Comparison of ENCODE assay signal across 9 mouse cellular contexts in the genomic region with DNA sequence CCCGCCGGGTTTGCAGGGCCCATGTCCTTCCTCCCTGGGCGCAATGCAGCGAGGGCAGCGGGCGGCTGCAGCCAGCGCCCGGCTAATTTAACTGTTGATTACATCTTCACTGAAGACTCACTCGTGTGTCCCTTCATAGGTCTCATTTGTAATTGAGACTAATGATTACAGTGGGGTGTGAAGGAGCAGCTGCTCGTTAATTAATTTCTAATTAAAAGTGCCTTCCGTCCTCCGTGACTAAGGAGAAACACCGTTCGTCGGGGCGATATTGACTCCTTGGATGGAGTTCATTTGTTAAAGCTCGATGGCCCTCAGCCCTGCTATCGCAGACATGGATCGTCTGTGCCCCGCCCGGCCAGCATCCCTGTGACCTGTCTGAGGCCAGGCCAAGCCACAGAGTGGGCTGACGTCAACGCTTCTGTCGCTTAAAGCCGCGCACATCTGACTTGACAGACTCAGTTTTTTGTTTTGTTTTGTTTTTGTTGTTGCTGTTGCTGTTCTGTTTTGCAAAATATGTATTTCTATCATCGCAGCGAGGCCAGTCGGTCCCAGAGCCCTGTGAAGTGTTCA. TPM values are rescaled to one million over a fixed set of nuclear protein-coding genes. Genes with fewer than 3 reads are reported as not detected.
DNase-seq lines count a peak whose midpoint lies in the region; ATAC-seq and TF ChIP-seq lines count a peak whose summit lies in the region.
"Had no signal": no experiment of that assay in that cellular context is flagged by ENCODE, and none has a peak within 500 bp of the region (broad histone marks: within the 10 kb centered on the region; RNA-seq: fewer than 3 reads in every experiment).

No protein-coding gene starts in this region.

- peaks cover 100% of the 10 kb centered on the region for H3K27me3 ChIP-seq in forebrain, embryonic 10.5 days (ENCODE audit: poor library complexity, severe bottlenecking)
- H3K27me3 ChIP-seq in forebrain, embryonic 11.5 days (ENCODE audit: control insufficient read depth, insufficient read depth, low read length), result peaks cover 99% of the 10 kb centered on the region
- peaks cover 96% of the 10 kb centered on the region for H3K27me3 ChIP-seq in lung, postnatal 0 days (replicated peaks; ENCODE audit: insufficient read depth, low read length)
- peaks cover 98% of the 10 kb centered on the region for H3K27me3 ChIP-seq in hindbrain, embryonic 14.5 days (ENCODE audit: control insufficient read depth, insufficient read depth, low read length)
- H3K27me3 ChIP-seq in neural tube, embryonic 13.5 days, result peaks cover 100% of the 10 kb centered on the region

- H3K4me3 ChIP-seq in forebrain, embryonic 10.5 days, result peak overlapping the region; percentile 28; the same call in 1 of the 2 replicates
- no peak overlapping the region for H3K4me3 ChIP-seq in forebrain, embryonic 11.5 days (ENCODE audit: low read depth, low read length)
- H3K4me3 ChIP-seq in lung, postnatal 0 days (ENCODE audit: low read depth, low read length), result no peak overlapping the region
- H3K4me3 ChIP-seq in hindbrain, embryonic 14.5 days (replicated peaks; ENCODE audit: low read length), result 0 out of 2 replicates have a peak overlapping the region, but pooled peaks have one; percentile 21
- 0 out of 2 replicates have a peak overlapping the region, but pooled peaks have one; percentile 14 for H3K4me3 ChIP-seq in neural tube, embryonic 13.5 days

- TF ChIP-seq CTCF in lung, postnatal 0 days (IDR thresholded peaks at IDR 0.05), result no peak

- peaks cover 59% of the 10 kb centered on the region for H3K4me1 ChIP-seq in forebrain, embryonic 10.5 days
- peaks cover 18% of the 10 kb centered on the region; the same call in 1 of the 2 replicates for H3K4me1 ChIP-seq in forebrain, embryonic 11.5 days (replicated peaks; ENCODE audit: control insufficient read depth, insufficient read depth, low read length)
- peaks cover 9% of the 10 kb centered on the region for H3K4me1 ChIP-seq in lung, postnatal 0 days (ENCODE audit: insufficient read depth, low read depth, low read length)
- peaks cover 25% of the 10 kb centered on the region for H3K4me1 ChIP-seq in hindbrain, embryonic 14.5 days (replicated peaks; ENCODE audit: control insufficient read depth, insufficient read depth, low read length)
- peaks cover 47% of the 10 kb centered on the region for H3K4me1 ChIP-seq in neural tube, embryonic 13.5 days (replicated peaks)

- under 1% methylated on average over 29 of the region's 29 CpGs for WGBS in forebrain, embryonic 10.5 days
- 1% methylated on average over 29 of the region's 29 CpGs for WGBS in forebrain, embryonic 11.5 days
- WGBS in lung, postnatal 0 days, result 9% methylated on average over 29 of the region's 29 CpGs
- 4% methylated on average over 29 of the region's 29 CpGs for WGBS in hindbrain, embryonic 14.5 days
- 3% methylated on average over 29 of the region's 29 CpGs for WGBS in neural tube, embryonic 13.5 days

- ATAC-seq in forebrain, embryonic 11.5 days (replicated peaks; ENCODE audit: low FRiP score), result no peak
- no peak for ATAC-seq in lung, postnatal 0 days
- no peak for ATAC-seq in hindbrain, embryonic 14.5 days (ENCODE audit: low FRiP score)
- ATAC-seq in neural tube, embryonic 13.5 days (ENCODE audit: low read depth), result no peak

- H3K9ac ChIP-seq in forebrain, embryonic 11.5 days (ENCODE audit: low read length), result no peak overlapping the region
- no peak overlapping the region for H3K9ac ChIP-seq in lung, postnatal 0 days (replicated peaks; ENCODE audit: low read depth)
- H3K9ac ChIP-seq in hindbrain, embryonic 14.5 days, result no peak overlapping the region
- H3K9ac ChIP-seq in neural tube, embryonic 13.5 days, result no peak overlapping the region
- H3K9ac ChIP-seq: liver, embryonic 14.5 days had no signal

- no peaks in the 10 kb centered on the region for H3K9me3 ChIP-seq in forebrain, embryonic 10.5 days
- no peaks in the 10 kb centered on the region for H3K9me3 ChIP-seq in forebrain, embryonic 11.5 days (ENCODE audit: control insufficient read depth, low read length)
- no peaks in the 10 kb centered on the region for H3K9me3 ChIP-seq in lung, postnatal 0 days (ENCODE audit: low read length)
- no peaks in the 10 kb centered on the region for H3K9me3 ChIP-seq in hindbrain, embryonic 14.5 days (ENCODE audit: control insufficient read depth, low read length)
- no peaks in the 10 kb centered on the region for H3K9me3 ChIP-seq in neural tube, embryonic 13.5 days

- H3K36me3 ChIP-seq in forebrain, embryonic 10.5 days (replicated peaks), result no peaks in the 10 kb centered on the region
- no peaks in the 10 kb centered on the region for H3K36me3 ChIP-seq in forebrain, embryonic 11.5 days (ENCODE audit: control insufficient read depth, insufficient read depth, low read length)
- H3K36me3 ChIP-seq in lung, postnatal 0 days (ENCODE audit: insufficient read depth, low read length), result no peaks in the 10 kb centered on the region
- no peaks in the 10 kb centered on the region for H3K36me3 ChIP-seq in hindbrain, embryonic 14.5 days (replicated peaks; ENCODE audit: control insufficient read depth, insufficient read depth)
- no peaks in the 10 kb centered on the region for H3K36me3 ChIP-seq in neural tube, embryonic 13.5 days

- no peak overlapping the region for H3K4me2 ChIP-seq in forebrain, embryonic 11.5 days (ENCODE audit: low read depth, low read length, severe bottlenecking)
- H3K4me2 ChIP-seq in lung, postnatal 0 days (replicated peaks; ENCODE audit: low read depth, low read length), result 0 out of 2 replicates have a peak overlapping the region, but pooled peaks have one; percentile 42
- H3K4me2 ChIP-seq in hindbrain, embryonic 14.5 days (replicated peaks), result peak overlapping the region; percentile 81
- peak overlapping the region; percentile 39; the same call in 1 of the 2 replicates for H3K4me2 ChIP-seq in neural tube, embryonic 13.5 days

- no peak for TF ChIP-seq EP300 in lung, postnatal 0 days (IDR thresholded peaks at IDR 0.05)

- DNase-seq in forebrain, embryonic 10.5 days (ENCODE audit: extremely low spot score, low spot score), result no peak
- DNase-seq in forebrain, embryonic 11.5 days (ENCODE audit: low spot score), result no peak
- no peak for DNase-seq in lung, postnatal 0 days (ENCODE audit: low spot score)
- no peak for DNase-seq in lung, postnatal 14 days
- DNase-seq in hindbrain, embryonic 14.5 days (ENCODE audit: low spot score), result peak; percentile 53
- no peak for DNase-seq in frontal cortex, postnatal 10 days (ENCODE audit: low spot score in 2 of 2)
- no peak for DNase-seq in gastrocnemius, postnatal 4 days (ENCODE audit: low spot score in 2 of 2)

- H3K27ac ChIP-seq in forebrain, embryonic 10.5 days, result no peak overlapping the region
- no peak overlapping the region for H3K27ac ChIP-seq in forebrain, embryonic 11.5 days (ENCODE audit: low read depth, low read length)
- no peak overlapping the region for H3K27ac ChIP-seq in lung, postnatal 0 days (ENCODE audit: low read length)
- H3K27ac ChIP-seq in hindbrain, embryonic 14.5 days, result no peak overlapping the region
- no peak overlapping the region for H3K27ac ChIP-seq in neural tube, embryonic 13.5 days (replicated peaks)
- H3K27ac ChIP-seq: liver, embryonic 14.5 days had no signal

RNA-seq across cellular contexts. Expression of a gene that starts 4.0 kb away (rescaled TPM):
- polyA plus RNA-seq in forebrain, embryonic 10.5 days (2016; fragmentation: Nextera tagmentation; extraction: Ambion mirVana), result 0.93 and 1.1 TPM in 2 replicates
- polyA plus RNA-seq in forebrain, embryonic 11.5 days (2014; fragmentation: Nextera tagmentation; extraction: Ambion mirVana), result 1.2 and 1.8 TPM in 2 replicates
- not detected in 2 replicates for polyA plus RNA-seq in lung, postnatal 0 days (2015; fragmentation: Nextera tagmentation; extraction: Ambion mirVana)
- polyA plus RNA-seq in hindbrain, embryonic 14.5 days (2014; fragmentation: Nextera tagmentation; extraction: Ambion mirVana), result 3.9 and 4.2 TPM in 2 replicates
- 0.80 and 1.1 TPM in 2 replicates for polyA plus RNA-seq in neural tube, embryonic 13.5 days (2015; fragmentation: Nextera tagmentation; extraction: Ambion mirVana)
- not detected for total RNA-seq in gastrocnemius, postnatal 4 days (2021)
- polyA plus RNA-seq: liver, embryonic 14.5 days had no signal

Comparison
In these comparisons a context has a peak if more than half of its experiments do, and no peak if none do; other contexts are left out.
1. H3K4me3 ChIP-seq: peak in forebrain, embryonic 10.5 days (single experiment), hindbrain, embryonic 14.5 days (single experiment) and neural tube, embryonic 13.5 days (single experiment); none in forebrain, embryonic 11.5 days (single experiment) and lung, postnatal 0 days (single experiment).